Mouse (Mus musculus): Measurements from ENCODE around the gene Kcnk3.

The Kcnk3 gene

GRCm38 (mm10) chr5:30638041-30638440 is 50.1 kb downstream of the Kcnk3 start:
- DNase-seq (ENCODE audit: low spot score): peak; percentile 85

- no peak for DNase-seq (ENCODE audit: low spot score)
Measured at GRCm38 (mm10) chr5:30643477-30644179, 55.7 kb downstream of the Kcnk3 start.

- no peak for DNase-seq (ENCODE audit: low spot score)
Measured at GRCm38 (mm10) chr5:30646036-30646435, 58.1 kb downstream of the Kcnk3 start.

- DNase-seq (ENCODE audit: low spot score): no peak
Measured at GRCm38 (mm10) chr5:30647396-30647795, 59.4 kb downstream of the Kcnk3 start.

GRCm38 (mm10) chr5:30647815-30648560 is 60.0 kb downstream of the Kcnk3 start, which contains the start of gene Slc35f6:
Gene Slc35f6 (plus strand): TSS chr5:30647933.
- DNase-seq (ENCODE audit: low spot score): peak; percentile 93

GRCm38 (mm10) chr5:30649558-30649957 is 61.6 kb downstream of the Kcnk3 start:
- DNase-seq (ENCODE audit: low spot score): no peak

GRCm38 (mm10) chr5:30650756-30651155 is 62.8 kb downstream of the Kcnk3 start:
- DNase-seq (ENCODE audit: low spot score): no peak

- DNase-seq (ENCODE audit: low spot score): no peak
Measured at GRCm38 (mm10) chr5:30651554-30651953, 63.6 kb downstream of the Kcnk3 start.

GRCm38 (mm10) chr5:30653246-30653645 is 65.3 kb downstream of the Kcnk3 start:
- no peak for DNase-seq (ENCODE audit: low spot score)

- no peak for DNase-seq (ENCODE audit: low spot score)
Measured at GRCm38 (mm10) chr5:30655042-30655441, 67.1 kb downstream of the Kcnk3 start.

- no peak for DNase-seq (ENCODE audit: low spot score)
Measured at GRCm38 (mm10) chr5:30655526-30656195, 67.7 kb downstream of the Kcnk3 start.

- no peak for DNase-seq (ENCODE audit: low spot score)
Measured at GRCm38 (mm10) chr5:30659042-30659441, 71.1 kb downstream of the Kcnk3 start.

- no peak for DNase-seq (ENCODE audit: low spot score)
Measured at GRCm38 (mm10) chr5:30660278-30660677, 72.3 kb downstream of the Kcnk3 start.

- no peak for DNase-seq (ENCODE audit: low spot score)
Measured at GRCm38 (mm10) chr5:30660813-30661212, 72.8 kb downstream of the Kcnk3 start.

GRCm38 (mm10) chr5:30665360-30665759 is 77.4 kb downstream of the Kcnk3 start:
- no peak for DNase-seq (ENCODE audit: low spot score)

- peak; percentile 6 for DNase-seq (ENCODE audit: low spot score)
Measured at GRCm38 (mm10) chr5:30665968-30666367, 78.0 kb downstream of the Kcnk3 start.

GRCm38 (mm10) chr5:30666391-30667195 is 78.6 kb downstream of the Kcnk3 start, which contains the start of gene Cenpa:
Gene Cenpa (plus strand): TSS chr5:30666777.
- peak; percentile 97 for DNase-seq (ENCODE audit: low spot score)

- DNase-seq (ENCODE audit: low spot score): peak; percentile 30
Measured at GRCm38 (mm10) chr5:30667215-30667614, 79.2 kb downstream of the Kcnk3 start.

GRCm38 (mm10) chr5:30667686-30668085 is 79.7 kb downstream of the Kcnk3 start:
- peak; percentile 28 for DNase-seq (ENCODE audit: low spot score)

- DNase-seq (ENCODE audit: low spot score): no peak
Measured at GRCm38 (mm10) chr5:30668637-30669495, 80.9 kb downstream of the Kcnk3 start.

- DNase-seq (ENCODE audit: low spot score): no peak
Measured at GRCm38 (mm10) chr5:30669496-30669830, 81.5 kb downstream of the Kcnk3 start.
